28 mouse cellular contexts compared by ENCODE assay signal in genomic region chr3:122397401-122397800, GRCm38 (mm10).
"Had no signal": no experiment of that assay in that cellular context is flagged by ENCODE, and none has a peak within 500 bp of the region (broad histone marks: within the 10 kb centered on the region; RNA-seq: fewer than 3 reads in every experiment).

No protein-coding gene starts in this region.

- H3K9ac ChIP-seq: heart, embryonic 12.5 days; hindbrain, embryonic 12.5 days; hindbrain, embryonic 14.5 days; intestine, embryonic 15.5 days; kidney, embryonic 15.5 days; limb, embryonic 13.5 days; limb, embryonic 15.5 days; liver, embryonic 12.5 days had no signal

- H3K27ac ChIP-seq: gastrocnemius, adult 2 months; heart, embryonic 10.5 days; hindbrain, embryonic 12.5 days; hindbrain, embryonic 14.5 days; intestine, embryonic 15.5 days; kidney, embryonic 15.5 days; layer of hippocampus, adult 2 months; limb, embryonic 13.5 days; limb, embryonic 15.5 days; liver, embryonic 12.5 days had no signal

- H3K4me3 ChIP-seq: gastrocnemius, adult 2 months; heart, embryonic 10.5 days; heart, embryonic 12.5 days; hindbrain, embryonic 10.5 days; hindbrain, embryonic 12.5 days; intestine, embryonic 15.5 days; kidney, embryonic 15.5 days; layer of hippocampus, adult 2 months; limb, embryonic 13.5 days; limb, embryonic 15.5 days; liver, embryonic 12.5 days had no signal

- H3K36me3 ChIP-seq: heart, embryonic 10.5 days; heart, embryonic 12.5 days; hindbrain, embryonic 10.5 days; hindbrain, embryonic 12.5 days; intestine, embryonic 15.5 days; kidney, embryonic 15.5 days; limb, embryonic 13.5 days; limb, embryonic 15.5 days; liver, embryonic 12.5 days had no signal

- H3K4me2 ChIP-seq: heart, embryonic 12.5 days; hindbrain, embryonic 12.5 days; hindbrain, embryonic 14.5 days; intestine, embryonic 15.5 days; kidney, embryonic 15.5 days; limb, embryonic 13.5 days; limb, embryonic 15.5 days; liver, embryonic 12.5 days had no signal

- DNase-seq: gastrocnemius, adult 2 months; gastrocnemius, postnatal 10 days; gastrocnemius, postnatal 25 days; heart, adult 18-20 months; heart, postnatal 10 days; heart, postnatal 4 days; kidney, adult 2 months; kidney, adult 9 months; kidney, postnatal 10 days; kidney, postnatal 25 days; kidney, postnatal 4 days; layer of hippocampus, adult 9-11 months; layer of hippocampus, postnatal 36 days; left cerebral cortex, postnatal 4 days had no signal

- H3K9me3 ChIP-seq: heart, embryonic 10.5 days; heart, embryonic 12.5 days; hindbrain, embryonic 10.5 days; hindbrain, embryonic 12.5 days; intestine, embryonic 15.5 days; kidney, embryonic 15.5 days; limb, embryonic 13.5 days; limb, embryonic 15.5 days; liver, embryonic 12.5 days had no signal

- H3K4me1 ChIP-seq: hindbrain, embryonic 12.5 days; limb, embryonic 15.5 days; liver, embryonic 12.5 days had no signal

- H3K27me3 ChIP-seq: hindbrain, embryonic 12.5 days; intestine, embryonic 15.5 days; kidney, embryonic 15.5 days; limb, embryonic 13.5 days; limb, embryonic 15.5 days; liver, embryonic 12.5 days had no signal

- ATAC-seq: hindbrain, embryonic 16.5 days; inflammation-experienced regulatory T-cells, adult 6 months; intestine, embryonic 15.5 days; intestine, postnatal 0 days; liver, embryonic 12.5 days had no signal
